22 mouse cellular contexts compared by ENCODE assay signal in the genomic region with DNA sequence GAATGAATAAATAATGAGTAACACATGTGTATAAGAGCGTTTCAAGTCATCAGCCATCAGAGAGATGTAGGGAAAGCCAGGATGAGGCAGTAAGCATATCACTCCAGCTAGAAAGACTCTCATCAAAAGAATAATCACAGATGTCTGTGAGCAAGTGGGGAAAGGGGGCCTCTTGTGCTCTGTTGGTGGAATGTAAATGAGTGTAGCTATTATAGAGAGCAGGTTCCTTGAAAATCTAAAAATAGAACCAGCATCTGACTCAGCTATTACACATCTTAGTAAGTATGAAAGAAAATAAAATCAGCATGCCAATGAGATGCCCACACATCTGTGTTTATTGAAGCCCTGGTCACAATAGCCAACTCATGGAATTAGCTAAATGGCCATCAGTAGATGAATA.
A peak's percentile ranks its signal among the peaks of the same experiment; 100 is the strongest.
DNase-seq lines count a peak whose midpoint lies in the region; ATAC-seq and TF ChIP-seq lines count a peak whose summit lies in the region.
"Had no signal": no experiment of that assay in that cellular context is flagged by ENCODE, and none has a peak within 500 bp of the region (broad histone marks: within the 10 kb centered on the region; RNA-seq: fewer than 3 reads in every experiment).

No protein-coding gene starts in this region.

- H3K4me3 ChIP-seq in hindbrain, embryonic 14.5 days (replicated peaks; ENCODE audit: low read length): no peak overlapping the region
- no peak overlapping the region for H3K4me3 ChIP-seq in hindbrain, embryonic 11.5 days (ENCODE audit: low read depth, low read length)
- no peak overlapping the region for H3K4me3 ChIP-seq in hindbrain, postnatal 0 days (ENCODE audit: low read length)
- H3K4me3 ChIP-seq: embryonic facial prominence, embryonic 10.5 days; heart, embryonic 15.5 days; intestine, embryonic 15.5 days; liver, embryonic 13.5 days; midbrain, embryonic 12.5 days had no signal

- DNase-seq in hindbrain, embryonic 14.5 days (ENCODE audit: low spot score): no peak
- no peak for DNase-seq in hindbrain, embryonic 11.5 days (ENCODE audit: low spot score)
- peak; percentile 3 for DNase-seq in 3T3-L1 (ENCODE audit: low read depth, low spot score)
- peak; percentile 68 for DNase-seq in brain, adult 2 months (ENCODE audit: low read depth, low spot score)
- no peak for DNase-seq in hindbrain, postnatal 0 days (ENCODE audit: low spot score)
- no peak for DNase-seq in gastrocnemius, postnatal 14 days
- DNase-seq in liver: no peak
- no peak for DNase-seq in urinary bladder, postnatal 14 days (ENCODE audit: low spot score)
- DNase-seq: adrenal gland, postnatal 36 days; cerebellum, adult 8-10 months; gastrocnemius, postnatal 25 days; heart, postnatal 4 days; kidney, adult 9 months; kidney, postnatal 4 days; liver, embryonic 13.5 days; lung, embryonic 14.5 days; lung, postnatal 4 days; retina, postnatal 1 day had no signal

- no peak for TF ChIP-seq CTCF in hindbrain, postnatal 0 days (IDR thresholded peaks at IDR 0.05; ENCODE audit: low read depth)

- H3K27ac ChIP-seq in hindbrain, embryonic 14.5 days: peak overlapping the region; percentile 38; the same call in 1 of the 2 replicates
- no peak overlapping the region for H3K27ac ChIP-seq in hindbrain, embryonic 11.5 days (ENCODE audit: low read depth, low read length)
- H3K27ac ChIP-seq in hindbrain, postnatal 0 days: no peak overlapping the region
- H3K27ac ChIP-seq: embryonic facial prominence, embryonic 10.5 days; heart, embryonic 15.5 days; intestine, embryonic 15.5 days; liver, embryonic 13.5 days; midbrain, embryonic 12.5 days had no signal

- 42% methylated on average over 1 of the region's 1 CpGs for WGBS in hindbrain, embryonic 14.5 days
- WGBS in hindbrain, embryonic 11.5 days: 83% methylated on average over 1 of the region's 1 CpGs
- 57% methylated on average over 1 of the region's 1 CpGs for WGBS in hindbrain, postnatal 0 days

- H3K4me2 ChIP-seq in hindbrain, embryonic 14.5 days (replicated peaks): no peak overlapping the region
- no peak overlapping the region for H3K4me2 ChIP-seq in hindbrain, embryonic 11.5 days (replicated peaks; ENCODE audit: low read depth, low read length)
- no peak overlapping the region for H3K4me2 ChIP-seq in hindbrain, postnatal 0 days (ENCODE audit: low read depth, low read length)
- H3K4me2 ChIP-seq: heart, embryonic 15.5 days; intestine, embryonic 15.5 days; liver, embryonic 13.5 days; lung, embryonic 14.5 days; midbrain, embryonic 12.5 days had no signal

- H3K9ac ChIP-seq in hindbrain, embryonic 14.5 days: no peak overlapping the region
- H3K9ac ChIP-seq in hindbrain, embryonic 11.5 days (ENCODE audit: low read depth, low read length): no peak overlapping the region
- H3K9ac ChIP-seq in hindbrain, postnatal 0 days (replicated peaks; ENCODE audit: low read length): no peak overlapping the region
- H3K9ac ChIP-seq: heart, embryonic 15.5 days; intestine, embryonic 15.5 days; liver, embryonic 13.5 days; lung, embryonic 14.5 days; midbrain, embryonic 12.5 days had no signal

- no peaks in the 10 kb centered on the region for H3K27me3 ChIP-seq in hindbrain, embryonic 14.5 days (ENCODE audit: control insufficient read depth, insufficient read depth, low read length)
- no peaks in the 10 kb centered on the region for H3K27me3 ChIP-seq in hindbrain, embryonic 11.5 days (ENCODE audit: control insufficient read depth, insufficient read depth, low read length)
- H3K27me3 ChIP-seq in hindbrain, postnatal 0 days (ENCODE audit: insufficient read depth, low read length): no peaks in the 10 kb centered on the region
- H3K27me3 ChIP-seq: heart, embryonic 15.5 days; intestine, embryonic 15.5 days; liver, embryonic 13.5 days; midbrain, embryonic 12.5 days had no signal

- no peaks in the 10 kb centered on the region for H3K36me3 ChIP-seq in hindbrain, embryonic 14.5 days (replicated peaks; ENCODE audit: control insufficient read depth, insufficient read depth)
- H3K36me3 ChIP-seq in hindbrain, embryonic 11.5 days (ENCODE audit: control insufficient read depth, insufficient read depth, low read length): no peaks in the 10 kb centered on the region
- H3K36me3 ChIP-seq in hindbrain, postnatal 0 days (ENCODE audit: insufficient read depth, low read length): no peaks in the 10 kb centered on the region
- H3K36me3 ChIP-seq: embryonic facial prominence, embryonic 10.5 days; heart, embryonic 15.5 days; intestine, embryonic 15.5 days; liver, embryonic 13.5 days; midbrain, embryonic 12.5 days had no signal

- H3K4me1 ChIP-seq in hindbrain, embryonic 14.5 days (replicated peaks; ENCODE audit: control insufficient read depth, insufficient read depth, low read length): no peaks in the 10 kb centered on the region
- no peaks in the 10 kb centered on the region for H3K4me1 ChIP-seq in hindbrain, embryonic 11.5 days (replicated peaks; ENCODE audit: control insufficient read depth, insufficient read depth, low read length)
- no peaks in the 10 kb centered on the region for H3K4me1 ChIP-seq in hindbrain, postnatal 0 days (ENCODE audit: insufficient read depth, low read length)
- H3K4me1 ChIP-seq: embryonic facial prominence, embryonic 10.5 days; heart, embryonic 15.5 days; intestine, embryonic 15.5 days; liver, embryonic 13.5 days; midbrain, embryonic 12.5 days had no signal

- intact Hi-C loops in gastrocnemius, postnatal 14 days (cut with DNase I; ENCODE audit: low total_unique reads): no loop called here

- H3K9me3 ChIP-seq in hindbrain, embryonic 14.5 days (ENCODE audit: control insufficient read depth, low read length): no peaks in the 10 kb centered on the region
- no peaks in the 10 kb centered on the region for H3K9me3 ChIP-seq in hindbrain, embryonic 11.5 days (ENCODE audit: control insufficient read depth, low read length)
- no peaks in the 10 kb centered on the region for H3K9me3 ChIP-seq in hindbrain, postnatal 0 days (ENCODE audit: low read length)
- H3K9me3 ChIP-seq: embryonic facial prominence, embryonic 10.5 days; heart, embryonic 15.5 days; intestine, embryonic 15.5 days; liver, embryonic 13.5 days; midbrain, embryonic 12.5 days had no signal

- no peak for ATAC-seq in hindbrain, embryonic 14.5 days (ENCODE audit: low FRiP score)
- no peak for ATAC-seq in hindbrain, embryonic 11.5 days (ENCODE audit: low FRiP score)
- ATAC-seq in hindbrain, postnatal 0 days: peak; percentile 43; the same call in 1 of the 2 replicates
- ATAC-seq: intestine, embryonic 15.5 days had no signal

Comparison
In these comparisons a context has a peak if more than half of its experiments do, and no peak if none do; other contexts are left out.
1. DNase-seq: peak in 3T3-L1 (single experiment) and brain, adult 2 months (single experiment); none in hindbrain, embryonic 14.5 days (single experiment), hindbrain, embryonic 11.5 days (single experiment), hindbrain, postnatal 0 days (single experiment), gastrocnemius, postnatal 14 days (single experiment), liver (single experiment) and urinary bladder, postnatal 14 days (single experiment).